Mouse (Mus musculus): ENCODE results near the gene Card10.

GRCm38 (mm10) chr15:78835200-78836085, 32.6 kb upstream of the Card10 start:
- TF ChIP-seq CTCF (IDR thresholded peaks at IDR 0.05; ENCODE audit: extremely low read depth, insufficient read depth, insufficient read length, insufficient replicate concordance) (no peak), POLR2A (IDR thresholded peaks at IDR 0.05; ENCODE audit: low read depth, low read length) (no peak)

All from spleen, adult 2 months (tissue).